Mouse (Mus musculus) c-Kit-positive CD71-positive TER-119-negative erythroid progenitor cells, embryonic 14.5 days (primary cell): ENCODE results near the gene Zbtb11.
"Not testable (repeated sequence)": the region's sequence is repeated elsewhere in the genome, so short reads cannot be mapped to it uniquely, and the experiment has no call there.

Source experiments
- DNase-seq: peaks from one replicate; pipeline ENCODE4 v3.0.0-alpha.2; 2013; ENCODE audit warnings: low read depth

Gene Zbtb11

GRCm38 (mm10) chr16:55973431-55974255 is at the start of gene Zbtb11:
TSS of gene Zbtb11 (plus strand) at chr16:55973883.
- DNase-seq = peak; percentile 98

GRCm38 (mm10) chr16:55924010-55924409 is 49.7 kb upstream of the Zbtb11 start:
- DNase-seq = no peak

GRCm38 (mm10) chr16:55933681-55934343 is 39.9 kb upstream of the Zbtb11 start:
- peak; percentile 49 for DNase-seq

GRCm38 (mm10) chr16:55934453-55935037 is 39.1 kb upstream of the Zbtb11 start, which contains the start of gene Cep97:
TSS of gene Cep97 (minus strand) at chr16:55934855.
- DNase-seq = peak; percentile 89

- no peak for DNase-seq
Measured at GRCm38 (mm10) chr16:55938761-55939160, 34.9 kb upstream of the Zbtb11 start.

DNA sequence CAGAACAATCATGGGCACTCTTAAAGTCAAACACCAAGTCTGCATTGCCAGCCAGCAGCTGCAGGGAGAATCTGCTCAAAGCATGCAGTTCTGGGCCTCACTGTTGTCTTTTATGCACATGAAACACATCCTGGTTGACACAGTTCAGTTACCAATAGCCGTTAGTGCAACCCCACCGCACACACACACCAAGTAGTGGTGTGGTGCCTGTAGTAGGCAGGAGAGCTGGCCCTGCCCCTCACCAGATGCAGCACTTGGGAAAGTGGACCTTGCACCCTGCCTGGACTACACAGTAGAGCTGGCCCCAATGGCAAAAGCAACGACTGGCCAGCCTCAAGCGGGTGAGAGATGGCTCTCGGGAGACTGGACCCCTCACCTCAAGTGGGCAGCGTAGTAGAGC is 34.0 kb upstream of the Zbtb11 start:
- no peak for DNase-seq

DNA sequence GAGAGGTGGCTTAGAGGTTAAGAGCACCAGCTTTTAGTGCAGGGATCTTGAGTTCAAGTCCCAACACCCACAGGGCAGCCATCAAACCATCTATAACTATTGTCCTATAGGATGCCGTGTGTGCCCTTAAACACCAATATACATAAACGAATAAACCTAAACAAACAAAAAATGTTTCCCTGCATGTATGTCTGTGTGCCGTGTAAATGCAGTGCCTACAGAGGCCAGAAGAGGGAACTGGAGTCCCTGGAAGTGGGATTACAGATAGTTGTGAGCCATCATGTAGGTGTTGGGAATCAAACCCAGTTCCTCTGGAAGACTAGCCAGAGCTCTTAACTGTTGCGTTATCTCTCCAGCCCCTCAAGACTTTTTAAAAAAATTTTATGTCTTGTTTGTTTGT is 32.9 kb upstream of the Zbtb11 start:
- DNase-seq = no peak

GRCm38 (mm10) chr16:55947266-55947665 is 26.4 kb upstream of the Zbtb11 start:
- DNase-seq = no peak

DNA sequence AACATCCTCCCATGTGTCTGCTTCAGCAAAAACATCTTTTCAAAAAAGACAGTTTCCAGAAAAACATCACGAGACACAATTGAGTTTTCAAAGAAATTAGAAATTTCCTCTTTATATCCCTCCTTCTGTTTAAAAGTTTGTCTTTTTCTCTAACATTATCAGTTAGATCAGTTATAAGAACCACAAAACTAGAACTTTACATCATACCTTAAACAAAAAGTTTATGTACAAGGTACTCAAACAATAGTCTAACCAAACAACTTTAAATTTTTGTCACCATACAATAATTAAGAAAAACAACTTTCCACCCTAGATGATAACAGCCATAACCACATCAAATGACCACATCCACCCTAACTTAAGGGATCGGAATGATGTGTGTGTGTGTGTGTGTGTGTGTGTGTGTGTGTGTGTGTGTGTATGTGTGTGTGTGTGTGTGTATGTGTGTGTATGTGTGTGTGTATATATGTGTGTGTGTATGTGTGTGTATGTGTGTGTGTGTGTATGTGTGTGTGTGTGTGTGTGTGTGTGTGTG is 25.7 kb upstream of the Zbtb11 start:
- not testable (repeated sequence) for DNase-seq

- no peak for DNase-seq
Measured at GRCm38 (mm10) chr16:55948963-55949362, 24.7 kb upstream of the Zbtb11 start.

GRCm38 (mm10) chr16:55950462-55950861 is 23.2 kb upstream of the Zbtb11 start:
- DNase-seq = no peak

GRCm38 (mm10) chr16:55950946-55951678 is 22.6 kb upstream of the Zbtb11 start:
- peak; percentile 94 for DNase-seq

GRCm38 (mm10) chr16:55951679-55952327 is 21.9 kb upstream of the Zbtb11 start:
- DNase-seq = no peak

- no peak for DNase-seq
Measured at GRCm38 (mm10) chr16:55952771-55953170, 20.9 kb upstream of the Zbtb11 start.

- DNase-seq = not testable (repeated sequence)
Measured at GRCm38 (mm10) chr16:55954196-55954595, 19.5 kb upstream of the Zbtb11 start.

DNA sequence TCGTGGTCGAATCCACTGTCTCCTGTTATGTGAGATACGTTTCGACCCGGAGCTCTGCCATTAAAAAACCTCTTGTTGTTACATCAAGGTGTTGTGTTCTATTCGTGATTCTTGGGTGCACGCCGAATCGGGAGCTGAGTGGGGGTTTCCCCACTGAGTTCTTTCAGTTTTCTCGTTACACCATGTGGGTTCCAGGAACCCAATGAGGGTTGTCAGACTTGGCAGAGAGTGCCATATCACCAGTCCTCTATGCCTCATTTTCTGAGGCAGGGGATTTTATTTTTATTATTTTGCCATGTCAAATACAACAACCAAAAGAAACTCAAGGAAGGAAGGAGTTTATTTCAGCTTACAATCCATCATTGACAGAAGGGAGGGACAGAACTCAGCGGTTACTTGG is 10.6 kb upstream of the Zbtb11 start:
- DNase-seq = not testable (repeated sequence)

- peak; percentile 39 for DNase-seq
Measured at GRCm38 (mm10) chr16:55964126-55964949, 9.3 kb upstream of the Zbtb11 start.

- DNase-seq = peak; percentile 89
Measured at GRCm38 (mm10) chr16:55966212-55966871, 7.3 kb upstream of the Zbtb11 start, which contains the start of gene Rpl24. TSS of gene Rpl24 (plus strand) at chr16:55966275.

DNA sequence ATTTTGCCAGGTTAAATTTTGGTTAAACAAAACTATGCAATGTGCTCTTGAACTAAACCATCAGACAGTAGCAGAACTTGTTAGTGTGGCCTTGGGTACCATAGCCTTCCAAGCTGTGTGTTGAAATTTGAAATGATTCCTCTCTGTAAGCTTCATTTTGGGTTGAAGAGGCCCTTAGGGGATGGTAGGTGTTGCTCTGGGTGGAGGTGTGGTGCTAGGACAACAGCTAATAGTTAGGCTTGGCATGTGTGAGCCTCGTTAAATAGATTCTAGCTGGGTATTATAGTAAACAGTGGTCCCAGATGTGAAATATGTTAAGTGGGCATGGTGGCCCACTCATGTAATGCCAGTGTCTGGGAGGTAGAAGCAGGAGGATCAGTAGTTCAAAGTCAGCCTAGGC is 6.5 kb upstream of the Zbtb11 start:
- no peak for DNase-seq

GRCm38 (mm10) chr16:55969147-55969546 is 4.5 kb upstream of the Zbtb11 start:
- peak; percentile 53 for DNase-seq
